Mouse (Mus musculus) neutrophil, adult 83 days (primary cell): ENCODE results near the gene 2900026A02Rik. TPM values are rescaled to one million over a fixed set of nuclear protein-coding genes. Genes with fewer than 3 reads are reported as not detected.

Experiments used
- total RNA-seq, 2 experiments: library from RNA; stranded (reverse); gene quantifications; one replicate each; pipeline ENCODE4 v1.2.4; 2023

Gene 2900026A02Rik
- total RNA-seq = under 1 TPM; 0.31 to 0.42 TPM

GRCm38 (mm10) chr5:113221147-113221865 lies at the start of gene 2900026A02Rik:
Gene 2900026A02Rik (minus strand): TSS chr5:113221236.

GRCm38 (mm10) chr5:113226632-113227102 lies 5.6 kb upstream of the 2900026A02Rik start, which contains the start of gene Tmem211:
Gene Tmem211 (plus strand): TSS chr5:113226909.

GRCm38 (mm10) chr5:113081439-113081838 lies 139.6 kb downstream of the 2900026A02Rik start, which contains the start of gene Crybb3:
Gene Crybb3 (minus strand): TSS chr5:113081584.

GRCm38 (mm10) chr5:113070017-113070416 lies 151.0 kb downstream of the 2900026A02Rik start, which contains the start of gene Crybb2:
Gene Crybb2 (minus strand): TSS chr5:113070117.

Other genes with a start within 250 kb of the 2900026A02Rik start
- gene Grk3, start 205.4 kb downstream of the 2900026A02Rik start, total RNA-seq = 10 to 100 TPM; 28.4 to 40.1 TPM
- not detected for gene Crybb2, start 151.1 kb downstream of the 2900026A02Rik start, total RNA-seq
- not detected for gene Crybb3, start 139.7 kb downstream of the 2900026A02Rik start, total RNA-seq
- gene Tmem211, start 5.7 kb upstream of the 2900026A02Rik start, total RNA-seq = not detected
- not detected for gene Sgsm1, start 89.5 kb upstream of the 2900026A02Rik start, total RNA-seq
- gene Aym1, start 136.1 kb upstream of the 2900026A02Rik start, total RNA-seq = not detected